Mouse (Mus musculus): ENCODE data around the gene Plekha7.

GRCm38 (mm10) chr7:116252470-116252869, 55.7 kb downstream of the Plekha7 start:
- no peak for TF ChIP-seq EP300 (IDR thresholded peaks at IDR 0.05)
- TF ChIP-seq CTCF (IDR thresholded peaks at IDR 0.05) = no peak
